Mouse (Mus musculus) skeletal muscle tissue, adult 2 months (tissue): ENCODE results near the gene Trnp1.

ENCODE experiments used
- DNase-seq: peaks from one replicate; pipeline ENCODE4 v3.0.0-alpha.2; 2012; ENCODE audit warnings: low read depth, low spot score

Trnp1 gene

DNA sequence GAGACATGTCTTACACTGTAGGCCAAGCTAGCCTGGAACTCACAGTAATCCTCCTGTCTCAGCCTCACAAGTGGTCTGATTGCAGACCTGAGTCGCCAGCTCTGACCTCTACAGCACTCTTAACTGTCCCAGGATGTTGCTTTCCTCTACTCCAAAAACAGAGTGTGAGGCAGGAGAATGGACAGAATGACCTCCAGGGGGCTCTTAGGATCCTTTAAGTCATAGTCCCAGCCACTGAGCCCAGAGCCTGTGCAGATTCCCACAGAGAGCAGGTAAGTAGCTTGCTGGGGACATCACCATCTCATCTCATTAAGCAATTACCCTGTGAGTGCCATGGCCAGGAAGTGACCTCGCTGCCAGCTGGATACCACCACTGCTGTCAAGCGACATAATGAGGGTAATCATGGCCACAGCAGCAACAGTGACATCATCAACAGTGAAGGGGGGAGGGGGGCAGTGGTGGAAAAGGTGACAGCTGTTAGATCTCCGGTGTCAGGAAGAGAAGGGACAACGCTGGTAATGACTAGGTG lies 37.5 kb downstream of the Trnp1 start:
- no peak for DNase-seq

DNA sequence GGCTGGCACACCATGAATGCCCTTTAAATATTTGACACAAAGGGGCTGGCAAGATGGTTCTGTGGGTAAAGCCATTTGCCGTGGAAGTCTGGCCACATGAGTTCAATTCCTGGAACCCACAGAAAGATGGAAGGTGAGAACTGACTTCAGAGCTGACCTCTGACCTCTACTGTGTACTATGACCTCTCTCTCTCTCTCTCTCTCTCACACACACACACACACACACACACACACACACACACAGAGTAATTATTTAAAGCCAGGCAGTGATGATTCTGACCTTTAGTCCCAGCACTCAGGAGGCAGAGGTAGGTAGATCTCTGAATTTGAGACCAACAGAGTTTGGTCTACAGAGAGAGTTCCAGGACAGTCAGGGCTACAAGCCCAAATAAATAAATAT lies 38.3 kb downstream of the Trnp1 start:
- no peak for DNase-seq

DNA sequence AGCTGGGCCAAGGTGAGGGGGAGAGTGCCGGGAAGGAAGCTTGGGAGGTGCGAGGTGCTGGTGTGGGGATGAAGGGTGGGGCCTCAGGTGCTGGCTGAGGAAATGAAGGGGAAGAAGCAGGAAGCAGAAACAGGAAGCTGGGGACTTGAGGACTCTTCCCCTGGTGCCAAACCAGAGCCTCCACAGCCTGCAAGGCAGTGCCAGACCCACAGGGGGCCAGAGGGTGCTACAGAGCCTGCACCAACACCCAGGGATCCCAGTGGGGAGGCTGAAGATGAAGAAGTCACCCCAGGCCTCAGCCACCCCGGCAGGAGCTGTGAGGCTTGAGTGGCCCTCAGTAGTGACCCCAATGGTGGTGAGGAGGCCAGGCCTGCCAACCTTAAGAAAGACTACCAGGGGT lies 40.3 kb downstream of the Trnp1 start:
- no peak for DNase-seq

DNA sequence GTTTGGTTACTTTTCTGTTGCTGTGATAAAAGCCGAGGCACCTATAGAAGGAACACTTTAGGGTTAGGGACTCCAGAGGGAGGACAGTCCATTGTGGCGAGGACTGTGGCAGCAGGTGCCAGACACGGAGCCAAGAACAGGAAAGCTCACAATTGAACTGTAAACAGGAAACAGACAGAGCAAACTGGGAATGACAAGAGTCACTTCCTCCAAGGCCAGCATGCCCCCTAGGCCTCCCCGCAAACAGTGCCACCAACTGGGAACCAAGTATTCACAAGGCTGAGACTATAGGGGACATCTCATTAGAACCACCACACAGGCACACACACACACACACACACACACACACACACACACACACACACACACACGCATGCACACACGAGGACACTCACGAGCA lies 45.9 kb downstream of the Trnp1 start:
- DNase-seq, result no peak

DNA sequence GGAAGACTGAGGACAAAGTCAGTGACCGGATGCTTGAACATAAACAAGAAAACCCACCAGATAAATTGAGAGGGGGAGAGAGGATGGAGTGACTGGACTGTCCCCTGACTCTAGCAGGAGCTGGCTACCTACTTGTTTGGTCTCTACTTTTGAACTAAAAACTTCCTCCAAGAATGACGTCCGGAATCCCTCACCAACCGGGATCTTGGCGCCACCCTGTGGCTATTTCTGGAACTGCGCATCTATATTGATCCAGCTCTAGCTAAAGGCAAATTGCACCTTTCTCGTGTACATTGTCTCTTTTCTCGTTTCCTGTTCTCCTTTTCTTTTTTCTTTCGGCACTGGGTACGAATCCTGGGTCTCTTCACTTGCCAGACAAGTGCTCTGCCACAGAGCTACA lies 46.8 kb downstream of the Trnp1 start:
- DNase-seq, result peak; percentile 51

DNA sequence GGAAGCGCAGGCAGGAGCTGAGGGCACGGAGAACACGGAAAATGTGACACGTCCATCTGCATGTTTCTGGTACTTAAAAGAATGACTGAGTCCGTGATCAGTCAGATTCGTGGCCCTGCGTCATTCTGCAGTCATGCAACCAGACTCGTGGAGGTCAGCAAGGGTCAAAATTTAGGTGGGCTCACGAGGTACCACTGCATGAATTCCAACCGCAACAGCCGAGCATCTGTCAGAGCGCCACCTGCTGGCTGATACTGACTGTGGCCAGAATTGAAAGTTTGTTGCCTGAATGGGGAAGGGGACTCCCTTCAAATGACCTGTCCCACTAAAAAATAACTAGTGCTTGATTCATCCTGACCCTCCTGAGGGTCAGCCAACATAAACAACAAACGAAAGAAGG lies 48.6 kb downstream of the Trnp1 start:
- DNase-seq, result no peak

DNA sequence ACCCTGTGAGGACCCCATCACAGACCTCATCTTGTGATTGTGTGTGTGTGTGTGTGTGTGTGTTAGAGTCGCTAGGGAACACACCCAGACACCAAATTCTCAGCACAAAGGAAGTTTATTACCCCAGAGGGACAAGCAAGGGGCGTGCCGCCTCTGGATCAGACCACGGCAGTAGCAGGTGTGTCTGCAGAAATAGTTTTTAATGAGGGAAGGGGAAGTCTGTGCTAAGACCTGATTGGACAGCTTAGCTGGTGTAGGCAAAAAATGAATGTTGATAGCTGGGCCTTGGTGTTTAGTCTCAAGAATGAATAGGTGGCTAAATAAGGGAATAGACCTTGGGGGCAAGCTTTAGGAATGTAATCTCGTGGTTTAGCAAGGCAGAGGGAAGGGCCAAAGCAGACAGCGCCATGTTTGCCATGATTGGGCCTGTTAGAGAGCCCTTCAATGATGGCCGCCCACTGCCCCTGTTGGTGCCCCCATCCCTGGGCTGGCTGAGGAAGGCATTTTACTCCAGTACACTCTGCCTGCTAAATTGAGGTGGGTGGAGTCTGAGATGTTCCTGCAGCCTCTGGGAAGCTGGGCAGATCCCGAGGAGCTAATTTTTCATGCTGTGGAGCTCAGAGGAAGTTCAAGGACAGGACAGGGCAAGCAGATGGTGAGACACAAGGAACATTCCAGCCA lies 49.5 kb downstream of the Trnp1 start:
- DNase-seq, result no peak

DNA sequence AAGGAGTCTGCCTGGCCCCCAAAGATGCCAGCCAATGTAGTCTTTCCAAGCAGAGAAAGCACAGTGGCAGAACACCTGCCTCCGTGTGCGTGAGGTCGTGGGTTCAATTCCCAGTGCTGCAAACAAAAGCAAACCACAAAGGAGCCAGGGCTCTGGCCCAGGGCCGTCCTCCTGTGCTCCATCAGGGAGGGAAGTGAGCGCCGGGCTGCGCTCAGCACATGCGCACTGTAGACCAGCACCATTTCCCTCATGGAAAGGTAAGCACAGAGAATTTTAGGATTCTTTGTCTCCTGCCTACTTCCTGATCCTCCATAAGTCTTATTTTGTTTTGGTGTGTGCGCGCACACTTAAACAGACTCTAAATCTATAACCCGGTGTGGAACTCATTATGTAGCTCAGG lies 50.4 kb downstream of the Trnp1 start:
- DNase-seq, result no peak

DNA sequence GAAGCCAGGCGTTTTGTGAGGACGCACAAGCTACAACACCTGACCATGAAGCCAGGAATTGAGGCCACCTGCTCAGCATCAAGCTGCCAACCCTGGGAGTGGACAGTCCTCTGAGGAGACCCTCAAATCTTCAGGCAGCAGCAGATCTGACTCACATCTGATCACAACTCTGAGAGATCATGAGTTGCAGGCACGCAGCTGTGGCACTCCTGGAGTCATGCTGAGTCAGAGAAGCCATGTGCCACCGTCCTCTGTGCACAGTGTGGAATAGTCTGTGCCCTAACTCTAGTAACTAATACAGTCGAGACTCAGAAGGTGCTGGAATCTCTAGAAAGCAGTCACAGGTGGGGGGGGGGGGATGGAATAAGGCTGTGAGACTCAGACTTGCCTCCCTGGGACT lies 51.0 kb downstream of the Trnp1 start:
- DNase-seq, result no peak

DNA sequence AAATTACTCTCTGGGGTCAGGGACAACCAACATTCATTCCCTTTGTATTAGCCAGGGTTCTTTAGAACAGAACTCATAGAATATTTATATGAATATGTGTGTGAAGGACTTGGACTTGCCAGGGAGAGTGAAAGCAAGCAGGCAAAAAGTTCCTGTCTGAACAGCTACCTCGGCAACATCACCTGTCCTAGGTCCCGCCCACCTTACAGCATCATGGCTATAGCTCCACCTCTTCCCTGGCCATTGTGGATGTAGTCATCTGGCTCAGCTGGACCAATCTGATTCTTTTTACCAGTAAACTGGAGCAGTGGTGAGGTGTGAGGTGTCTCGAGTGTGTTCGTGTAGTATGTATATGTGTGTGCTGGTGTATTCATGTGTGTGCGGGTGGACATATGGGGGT lies 52.6 kb downstream of the Trnp1 start:
- DNase-seq, result no peak

DNA sequence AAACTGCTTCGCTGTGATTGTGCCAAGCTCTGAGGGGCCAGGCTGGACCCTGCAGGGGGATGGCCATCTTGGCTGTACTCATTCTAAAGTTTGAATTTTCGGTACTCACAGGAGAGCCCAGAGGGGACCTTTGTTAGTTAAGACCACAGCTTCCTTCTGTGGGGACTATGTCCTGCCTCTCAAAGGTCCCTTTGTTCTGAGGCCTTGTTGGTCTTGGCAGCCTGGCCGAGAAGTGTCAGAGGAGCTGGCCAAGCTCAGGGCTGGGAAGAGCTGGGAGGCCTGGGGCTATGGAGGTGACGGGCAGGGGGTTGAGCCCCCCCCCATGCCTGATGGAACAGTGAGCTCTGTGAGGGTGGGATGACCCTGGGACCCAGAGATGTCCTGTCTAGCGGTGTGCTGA lies 55.3 kb downstream of the Trnp1 start:
- no peak for DNase-seq

DNA sequence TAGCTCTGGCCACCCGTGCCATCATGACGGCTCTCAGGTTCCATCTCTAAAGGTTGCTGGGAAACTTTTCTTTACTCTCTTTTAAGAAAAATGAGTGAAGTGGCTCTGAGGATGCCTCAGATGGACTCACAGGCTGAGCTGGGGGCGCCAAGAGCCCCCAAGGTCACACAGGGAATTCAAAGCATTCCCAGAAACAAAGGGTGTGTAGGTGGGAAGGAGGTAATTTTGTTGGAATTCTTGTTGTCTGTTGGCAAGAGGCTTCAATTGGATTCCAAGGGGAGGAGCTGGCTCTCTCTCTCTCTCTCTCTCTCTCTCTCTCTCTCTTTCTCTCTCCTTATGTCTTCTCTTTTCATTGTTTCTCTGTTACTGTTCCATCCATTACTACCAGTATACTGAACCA lies 56.2 kb downstream of the Trnp1 start:
- DNase-seq, result no peak
